Mouse (Mus musculus) midbrain, embryonic 12.5 days (tissue): ENCODE results near the gene Stx8. TPM values are rescaled to one million over a fixed set of nuclear protein-coding genes. Genes with fewer than 3 reads are reported as not detected.
A peak's percentile ranks its signal among the peaks of the same experiment; 100 is the strongest.

Experiments used
- ATAC-seq: fragments of 200-750 bp; cut with Nextera tagmentation; 2 replicates; pipeline ENCODE4 v1.8.0; 2017; ENCODE audit warnings: low read depth, moderate TSS enrichment, moderate library complexity; ENCODE audit not compliant: low FRiP score
- H3K27ac ChIP-seq: fragments of 300-500 bp; sonication (generic); replicated peaks from 2 replicates; pipeline ENCODE4 v1.5.1; 2016; ENCODE audit warnings: mild to moderate bottlenecking
- H3K27me3 ChIP-seq: fragments of 300-500 bp; sonication (generic); 2 replicates; pipeline ENCODE4 v1.6.1; 2016; ENCODE audit warnings: mild to moderate bottlenecking
- H3K36me3 ChIP-seq: fragments of 300-500 bp; sonication (generic); 2 replicates; pipeline ENCODE4 v1.6.1; 2016
- H3K4me1 ChIP-seq: fragments of 300-500 bp; sonication (generic); 2 replicates; pipeline ENCODE4 v1.6.1; 2016
- H3K4me2 ChIP-seq: fragments of 300-500 bp; sonication (generic); replicated peaks from 2 replicates; pipeline ENCODE4 v1.6.1; 2016; ENCODE audit warnings: mild to moderate bottlenecking, moderate library complexity
- H3K4me3 ChIP-seq: fragments of 300-500 bp; sonication (generic); 2 replicates; pipeline ENCODE4 v1.5.1; 2016; ENCODE audit warnings: mild to moderate bottlenecking
- H3K9ac ChIP-seq: fragments of 300-500 bp; sonication (generic); replicated peaks from 2 replicates; pipeline ENCODE4 v1.6.1; 2016; ENCODE audit warnings: mild to moderate bottlenecking, moderate library complexity
- H3K9me3 ChIP-seq: fragments of 300-500 bp; sonication (generic); 2 replicates; pipeline ENCODE4 v1.6.1; 2016; ENCODE audit warnings: mild to moderate bottlenecking
- WGBS: fragments of 180-500 bp; shearing (Covaris S2); methylation state at CpG from one replicate; pipeline ENCODE4 v1.1.7; 2016; 5-methylcytosine and 5-hydroxymethylcytosine counted together
- polyA plus RNA-seq: library from polyadenylated mRNA; unstranded; fragments of >200 nt; fragmentation: Nextera tagmentation; extraction: Ambion mirVana; gene quantifications from 2 replicates; pipeline ENCODE4 v1.2.1, GENCODE M21; 2016

The Stx8 gene
- 61.0 and 68.3 TPM in 2 replicates for polyA plus RNA-seq

- Histone ChIP-seq H3K4me2 (peak within 1 kb of the TSS; percentile 87), H3K4me3 (peak within 1 kb of the TSS; percentile 71), H3K36me3 (peaks cover 11% of the 10 kb centered on the region), H3K27me3 (no peaks in the 10 kb centered on the region), H3K9ac (peak within 1 kb of the TSS; percentile 89), H3K9me3 (no peaks in the 10 kb centered on the region), H3K27ac (no peak within 1 kb of the TSS), H3K4me1 (peaks cover 22% of the 10 kb centered on the region)
- WGBS: under 1% methylated on average over 28 of the region's 28 CpGs
- ATAC-seq: peak; percentile 77
Observed at GRCm38 (mm10) chr11:67965905-67966878, at the start of gene Stx8. Gene Stx8 (plus strand): TSS chr11:67966193.

GRCm38 (mm10) chr11:67917126-67917525 lies 48.9 kb upstream of the Stx8 start:
- H3K4me1 ChIP-seq: peaks cover 10% of the 10 kb centered on the region; the same call in 1 of the 2 replicates
- H3K4me3 ChIP-seq: no peak overlapping the region
- no peaks in the 10 kb centered on the region for H3K36me3 ChIP-seq
- no peak overlapping the region for H3K9ac ChIP-seq
- ATAC-seq: no peak
- H3K27ac ChIP-seq: no peak overlapping the region
- H3K9me3 ChIP-seq: no peaks in the 10 kb centered on the region
- WGBS: 84% methylated on average over 3 of the region's 3 CpGs
- peaks cover 33% of the 10 kb centered on the region for H3K27me3 ChIP-seq
- H3K4me2 ChIP-seq: no peak overlapping the region

- no peaks in the 10 kb centered on the region for H3K9me3 ChIP-seq
- no peak for ATAC-seq
Observed at GRCm38 (mm10) chr11:67919593-67919992, 46.4 kb upstream of the Stx8 start.

GRCm38 (mm10) chr11:67920226-67920960 lies 45.6 kb upstream of the Stx8 start:
- no peaks in the 10 kb centered on the region for H3K9me3 ChIP-seq
- H3K27me3 ChIP-seq: peaks cover 36% of the 10 kb centered on the region
- no peaks in the 10 kb centered on the region for H3K36me3 ChIP-seq
- H3K9ac ChIP-seq: no peak overlapping the region
- H3K4me1 ChIP-seq: peaks cover 15% of the 10 kb centered on the region
- no peak overlapping the region for H3K4me3 ChIP-seq
- no peak for ATAC-seq
- no peak overlapping the region for H3K27ac ChIP-seq
- H3K4me2 ChIP-seq: no peak overlapping the region
- WGBS: 60% methylated on average over 9 of the region's 9 CpGs

More at GRCm38 (mm10) chr11:67919593-67919992, 46.4 kb upstream of the Stx8 start:
- Histone ChIP-seq H3K4me2 (no peak overlapping the region), H3K36me3 (no peaks in the 10 kb centered on the region), H3K27me3 (peaks cover 36% of the 10 kb centered on the region), H3K27ac (no peak overlapping the region), H3K4me1 (peaks cover 15% of the 10 kb centered on the region), H3K9ac (no peak overlapping the region), H3K4me3 (no peak overlapping the region)
- 78% methylated on average over 5 of the region's 5 CpGs for WGBS

- H3K36me3 ChIP-seq: no peaks in the 10 kb centered on the region
- peak overlapping the region; percentile 78 for H3K4me3 ChIP-seq
- peak overlapping the region; percentile 100 for H3K4me2 ChIP-seq
- H3K27me3 ChIP-seq: peaks cover 36% of the 10 kb centered on the region
- ATAC-seq: peak; percentile 30; the same call in 1 of the 2 replicates
- peaks cover 15% of the 10 kb centered on the region for H3K4me1 ChIP-seq
- 2% methylated on average over 47 of the region's 47 CpGs for WGBS
- H3K9me3 ChIP-seq: no peaks in the 10 kb centered on the region
- H3K9ac ChIP-seq: peak overlapping the region; percentile 60
- H3K27ac ChIP-seq: no peak overlapping the region
Observed at GRCm38 (mm10) chr11:67921091-67921826, 44.7 kb upstream of the Stx8 start.

GRCm38 (mm10) chr11:67921827-67922754 lies 43.9 kb upstream of the Stx8 start, which contains the start of gene Usp43:
Gene Usp43 (minus strand): TSS chr11:67922153.
- ATAC-seq: peak; percentile 48
- H3K4me3 ChIP-seq: peak within 1 kb of the TSS; percentile 78
- H3K4me1 ChIP-seq: peaks cover 15% of the 10 kb centered on the region
- H3K9me3 ChIP-seq: no peaks in the 10 kb centered on the region
- no peak within 1 kb of the TSS for H3K27ac ChIP-seq
- no peaks in the 10 kb centered on the region for H3K36me3 ChIP-seq
- peak within 1 kb of the TSS; percentile 60 for H3K9ac ChIP-seq
- under 1% methylated on average over 63 of the region's 80 CpGs for WGBS
- peak within 1 kb of the TSS; percentile 100 for H3K4me2 ChIP-seq
- peaks cover 36% of the 10 kb centered on the region for H3K27me3 ChIP-seq

GRCm38 (mm10) chr11:67922755-67923125 lies 43.3 kb upstream of the Stx8 start:
- Histone ChIP-seq H3K4me2 (peak overlapping the region; percentile 100), H3K36me3 (no peaks in the 10 kb centered on the region), H3K9ac (no peak overlapping the region), H3K27ac (no peak overlapping the region), H3K27me3 (peaks cover 36% of the 10 kb centered on the region), H3K9me3 (no peaks in the 10 kb centered on the region), H3K4me3 (peak overlapping the region; percentile 78), H3K4me1 (peaks cover 15% of the 10 kb centered on the region)
- WGBS: under 1% methylated on average over 12 of the region's 12 CpGs
- peak; percentile 87 for ATAC-seq

- Histone ChIP-seq H3K9me3 (no peaks in the 10 kb centered on the region), H3K4me3 (no peak overlapping the region), H3K36me3 (no peaks in the 10 kb centered on the region), H3K9ac (no peak overlapping the region), H3K4me1 (peaks cover 15% of the 10 kb centered on the region), H3K27ac (no peak overlapping the region), H3K4me2 (no peak overlapping the region), H3K27me3 (peaks cover 36% of the 10 kb centered on the region)
- WGBS: 91% methylated on average over 5 of the region's 5 CpGs
- no peak for ATAC-seq
Observed at GRCm38 (mm10) chr11:67923720-67924119, 42.3 kb upstream of the Stx8 start.

- H3K36me3 ChIP-seq: no peaks in the 10 kb centered on the region
- H3K27me3 ChIP-seq: peaks cover 24% of the 10 kb centered on the region
- H3K4me3 ChIP-seq: no peak overlapping the region
- no peaks in the 10 kb centered on the region for H3K9me3 ChIP-seq
- 91% methylated on average over 13 of the region's 13 CpGs for WGBS
- no peak overlapping the region for H3K9ac ChIP-seq
- H3K4me1 ChIP-seq: peaks cover 15% of the 10 kb centered on the region
- no peak for ATAC-seq
- no peak overlapping the region for H3K4me2 ChIP-seq
- no peak overlapping the region for H3K27ac ChIP-seq
Observed at GRCm38 (mm10) chr11:67925000-67925399, 41.0 kb upstream of the Stx8 start.

GRCm38 (mm10) chr11:67926348-67927055 lies 39.5 kb upstream of the Stx8 start:
- WGBS: 15% methylated on average over 12 of the region's 15 CpGs
- no peak for ATAC-seq
- no peak overlapping the region for H3K4me3 ChIP-seq
- no peak overlapping the region for H3K9ac ChIP-seq
- H3K36me3 ChIP-seq: no peaks in the 10 kb centered on the region
- H3K27ac ChIP-seq: no peak overlapping the region
- no peak overlapping the region for H3K4me2 ChIP-seq
- peaks cover 9% of the 10 kb centered on the region for H3K27me3 ChIP-seq
- H3K9me3 ChIP-seq: no peaks in the 10 kb centered on the region
- H3K4me1 ChIP-seq: peaks cover 11% of the 10 kb centered on the region
